Mouse (Mus musculus) hindbrain, embryonic 11.5 days (tissue): ENCODE measurements around the gene Mrrf. TPM values are rescaled to one million over a fixed set of nuclear protein-coding genes. Genes with fewer than 3 reads are reported as not detected.
A peak's percentile ranks its signal among the peaks of the same experiment; 100 is the strongest.

ENCODE experiments used
- ATAC-seq: fragments of 200-750 bp; cut with Nextera tagmentation; 2 replicates; pipeline ENCODE4 v1.8.0; 2017; ENCODE audit warnings: mild to moderate bottlenecking, moderate TSS enrichment, moderate library complexity; ENCODE audit not compliant: low FRiP score
- DNase-seq: peaks from one replicate; pipeline ENCODE4 v3.0.0-alpha.2; 2015; ENCODE audit warnings: low spot score
- H3K27ac ChIP-seq: fragments of 300-500 bp; sonication (generic); 2 replicates; pipeline ENCODE4 v1.5.1; 2014; ENCODE audit warnings: mild to moderate bottlenecking, low read depth, low read length
- H3K27me3 ChIP-seq: fragments of 300-500 bp; sonication (generic); 2 replicates; pipeline ENCODE4 v1.6.1; 2014; ENCODE audit warnings: mild to moderate bottlenecking, low read length, moderate library complexity, mixed read lengths; ENCODE audit not compliant: control insufficient read depth, insufficient read depth
- H3K36me3 ChIP-seq: fragments of 300-500 bp; sonication (generic); 2 replicates; pipeline ENCODE4 v1.6.1; 2014; ENCODE audit warnings: mild to moderate bottlenecking, low read length, moderate library complexity, mixed read lengths; ENCODE audit not compliant: control insufficient read depth, insufficient read depth
- H3K4me1 ChIP-seq: fragments of 300-500 bp; sonication (generic); replicated peaks from 2 replicates; pipeline ENCODE4 v1.6.1; 2014; ENCODE audit warnings: low read length, mixed read lengths; ENCODE audit not compliant: control insufficient read depth, insufficient read depth
- H3K4me2 ChIP-seq: fragments of 300-500 bp; sonication (generic); replicated peaks from 2 replicates; pipeline ENCODE4 v1.6.1; 2014; ENCODE audit warnings: mild to moderate bottlenecking, low read depth, low read length
- H3K4me3 ChIP-seq: fragments of 300-500 bp; sonication (generic); 2 replicates; pipeline ENCODE4 v1.5.1; 2014; ENCODE audit warnings: low read depth, low read length
- H3K9ac ChIP-seq: fragments of 300-500 bp; sonication (generic); 2 replicates; pipeline ENCODE4 v1.6.1; 2014; ENCODE audit warnings: low read depth, low read length
- H3K9me3 ChIP-seq: fragments of 300-500 bp; sonication (generic); 2 replicates; pipeline ENCODE4 v1.6.1; 2016; ENCODE audit warnings: low read length; ENCODE audit not compliant: control insufficient read depth
- WGBS: fragments of 180-500 bp; shearing (Covaris S2); extraction: QIAGEN DNeasy Blood & Tissue Kit; methylation state at CpG from one replicate; pipeline ENCODE4 v1.1.7; 2014; 5-methylcytosine and 5-hydroxymethylcytosine counted together
- polyA plus RNA-seq: library from polyadenylated mRNA; unstranded; fragments of >200 nt; fragmentation: Nextera tagmentation; extraction: Ambion mirVana; gene quantifications from 2 replicates; pipeline ENCODE4 v1.2.1, GENCODE M21; 2014

The Mrrf gene
- polyA plus RNA-seq, 1 experiment from 2014 or later, result 35.9 TPM

DNA sequence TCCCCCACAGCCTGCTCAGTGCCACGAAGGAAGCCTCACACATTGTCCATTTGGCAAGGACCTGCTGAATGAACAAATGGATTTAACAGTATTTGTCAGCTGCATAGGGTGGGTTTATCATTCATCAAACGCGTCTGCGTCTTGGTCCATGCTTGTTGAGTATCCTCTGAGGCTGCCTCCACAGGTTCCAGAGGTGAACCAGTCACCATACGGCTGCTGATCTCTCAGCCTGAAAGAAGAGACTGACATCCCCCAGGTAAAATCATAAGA, 66.4 kb downstream of the Mrrf start:
- H3K36me3 ChIP-seq, result no peaks in the 10 kb centered on the region
- WGBS, result 25% methylated on average over 5 of the region's 5 CpGs
- peak overlapping the region; percentile 36 for H3K4me3 ChIP-seq
- H3K27ac ChIP-seq, result no peak overlapping the region
- H3K9me3 ChIP-seq, result no peaks in the 10 kb centered on the region
- H3K27me3 ChIP-seq, result peaks cover 37% of the 10 kb centered on the region
- H3K9ac ChIP-seq, result peak overlapping the region; percentile 49; the same call in 1 of the 2 replicates
- peak overlapping the region; percentile 80 for H3K4me2 ChIP-seq
- 0 out of 2 replicates have a peak, but pooled peaks have one; percentile 4 for ATAC-seq
- peaks cover 6% of the 10 kb centered on the region; the same call in 1 of the 2 replicates for H3K4me1 ChIP-seq
- DNase-seq, result peak; percentile 25

DNA sequence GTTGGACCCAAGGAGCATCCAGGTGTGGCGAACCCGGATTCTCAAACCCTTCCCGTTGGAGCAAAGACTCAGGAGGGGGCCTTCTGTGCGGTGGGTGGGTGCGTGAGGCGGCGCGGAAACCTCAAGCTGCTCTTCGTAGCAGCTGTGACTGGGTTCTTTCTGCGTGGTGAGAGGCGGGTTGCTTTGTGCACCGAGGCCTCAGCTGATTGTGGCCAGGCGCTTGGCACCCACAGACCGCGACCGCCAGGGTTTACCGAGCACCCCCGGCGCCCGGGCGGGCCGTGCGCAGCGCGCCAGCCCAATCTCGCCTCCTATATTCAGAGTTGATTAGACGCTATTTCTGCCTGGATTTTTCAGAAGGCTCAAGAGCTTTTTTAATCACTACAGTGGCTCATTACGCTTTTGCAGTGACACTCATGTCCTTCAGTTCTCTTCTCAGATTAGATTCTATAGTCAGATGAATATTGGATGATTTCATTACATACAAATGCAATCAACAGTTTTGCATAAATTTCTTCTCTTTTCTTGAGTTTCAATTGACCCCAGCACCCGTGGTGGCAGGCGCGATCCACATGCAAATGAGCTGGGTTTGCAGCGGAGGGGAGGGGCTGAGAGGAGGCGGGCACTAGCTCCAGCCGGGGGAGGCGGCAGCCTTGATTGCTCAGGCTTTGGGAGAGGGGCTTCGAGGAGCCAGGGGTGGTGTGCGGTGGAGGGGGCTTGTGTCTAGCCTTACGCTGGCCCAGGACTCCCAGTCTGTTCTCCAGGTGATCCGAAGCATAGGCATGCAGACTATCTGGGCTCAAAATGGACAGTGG, 67.0 kb downstream of the Mrrf start:
- Histone ChIP-seq H3K9me3 (no peaks in the 10 kb centered on the region), H3K4me2 (peak overlapping the region; percentile 80), H3K4me1 (peaks cover 6% of the 10 kb centered on the region; the same call in 1 of the 2 replicates), H3K9ac (peak overlapping the region; percentile 49), H3K4me3 (peak overlapping the region; percentile 36), H3K27ac (no peak overlapping the region), H3K36me3 (no peaks in the 10 kb centered on the region), H3K27me3 (peaks cover 37% of the 10 kb centered on the region)
- under 1% methylated on average over 39 of the region's 39 CpGs for WGBS
- ATAC-seq (peak; percentile 78), DNase-seq (peak; percentile 55)

DNA sequence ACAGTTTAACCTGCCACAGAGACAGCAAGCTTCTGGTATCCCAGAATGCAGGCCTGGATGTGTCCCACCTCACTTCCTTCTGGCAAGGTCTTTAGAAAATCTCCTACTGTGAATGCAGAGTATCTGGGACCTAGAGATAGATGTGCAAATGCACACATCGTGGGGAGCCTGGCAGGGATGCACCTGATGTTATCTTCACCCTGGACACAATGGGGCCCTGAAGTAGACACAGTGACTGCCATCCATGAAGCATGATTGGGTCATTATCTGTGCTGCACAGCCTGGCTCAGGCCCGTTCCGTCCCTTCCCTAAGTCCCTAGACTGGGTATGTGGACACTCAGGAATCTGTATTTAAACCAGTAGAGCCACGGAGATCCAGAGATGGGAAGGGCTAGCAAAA, 68.4 kb downstream of the Mrrf start:
- H3K4me2 ChIP-seq, result no peak overlapping the region
- H3K36me3 ChIP-seq, result no peaks in the 10 kb centered on the region
- 0 out of 2 replicates have a peak, but pooled peaks cover 3% of the 10 kb centered on the region for H3K4me1 ChIP-seq
- H3K4me3 ChIP-seq, result no peak overlapping the region
- no peaks in the 10 kb centered on the region for H3K9me3 ChIP-seq
- ATAC-seq (no peak), DNase-seq (no peak)
- 60% methylated on average over 4 of the region's 4 CpGs for WGBS
- H3K9ac ChIP-seq, result no peak overlapping the region
- H3K27ac ChIP-seq, result no peak overlapping the region
- H3K27me3 ChIP-seq, result peaks cover 37% of the 10 kb centered on the region

DNA sequence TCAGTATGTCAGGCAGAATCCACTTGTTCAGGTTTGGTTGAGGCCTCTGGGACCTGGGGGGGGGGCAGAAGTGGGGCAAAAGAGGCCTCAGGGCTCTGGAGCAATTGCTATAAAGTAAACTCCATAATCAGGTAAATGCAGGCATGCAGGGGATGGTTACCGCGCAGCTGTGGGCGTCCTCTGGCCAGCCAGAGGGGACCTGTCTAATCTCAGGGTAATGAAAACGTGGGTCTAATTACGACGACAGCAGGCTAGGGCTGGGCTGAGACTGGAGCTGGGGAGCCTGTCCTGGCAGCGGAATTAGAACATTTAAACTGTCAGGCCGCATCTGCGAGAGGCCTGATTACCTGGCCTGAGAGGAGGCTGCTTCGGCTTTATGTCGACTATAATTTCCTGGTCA, 70.9 kb downstream of the Mrrf start:
- no peaks in the 10 kb centered on the region for H3K36me3 ChIP-seq
- DNase-seq (no peak), ATAC-seq (no peak)
- no peak overlapping the region for H3K9ac ChIP-seq
- H3K27ac ChIP-seq, result no peak overlapping the region
- 0 out of 2 replicates have a peak, but pooled peaks cover 3% of the 10 kb centered on the region for H3K4me1 ChIP-seq
- no peak overlapping the region for H3K4me3 ChIP-seq
- H3K27me3 ChIP-seq, result peaks cover 33% of the 10 kb centered on the region
- H3K4me2 ChIP-seq, result no peak overlapping the region
- WGBS, result 66% methylated on average over 11 of the region's 11 CpGs
- no peaks in the 10 kb centered on the region for H3K9me3 ChIP-seq

DNA sequence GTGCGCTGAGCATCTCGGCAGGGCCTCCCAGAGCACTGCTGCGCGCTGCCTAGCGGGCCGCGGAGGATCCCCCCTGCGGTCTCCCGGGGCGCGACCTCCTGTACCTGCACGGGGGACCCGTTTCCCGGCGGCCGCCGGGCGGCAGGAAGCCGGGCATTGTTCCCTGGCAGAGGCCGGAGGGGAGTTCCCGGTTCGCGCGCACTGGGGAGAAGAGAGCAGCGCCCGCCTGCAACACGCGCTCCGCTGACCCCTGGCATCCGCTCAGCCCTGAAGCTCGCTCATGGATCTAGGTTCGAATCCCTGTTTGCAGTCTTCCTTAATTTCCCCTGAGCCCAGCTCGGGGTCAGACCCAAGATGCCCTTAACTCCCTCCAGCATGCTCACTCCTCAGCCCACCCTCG, 74.6 kb downstream of the Mrrf start:
- 4% methylated on average over 25 of the region's 34 CpGs for whole genome bisulfite sequencing
- peak overlapping the region; percentile 7; the same call in 1 of the 2 replicates for H3K4me2 ChIP-seq
- H3K36me3 ChIP-seq, result no peaks in the 10 kb centered on the region
- ATAC-seq, result no peak
- 0 out of 2 replicates have a peak overlapping the region, but pooled peaks have one; percentile 27 for H3K9ac ChIP-seq
- 0 out of 2 replicates have a peak overlapping the region, but pooled peaks have one; percentile 1 for H3K4me3 ChIP-seq
- peak; percentile 36 for DNase-seq
- peaks cover 17% of the 10 kb centered on the region for H3K27me3 ChIP-seq
- H3K27ac ChIP-seq, result no peak overlapping the region
- H3K9me3 ChIP-seq, result no peaks in the 10 kb centered on the region
- H3K4me1 ChIP-seq, result no peaks in the 10 kb centered on the region

DNA sequence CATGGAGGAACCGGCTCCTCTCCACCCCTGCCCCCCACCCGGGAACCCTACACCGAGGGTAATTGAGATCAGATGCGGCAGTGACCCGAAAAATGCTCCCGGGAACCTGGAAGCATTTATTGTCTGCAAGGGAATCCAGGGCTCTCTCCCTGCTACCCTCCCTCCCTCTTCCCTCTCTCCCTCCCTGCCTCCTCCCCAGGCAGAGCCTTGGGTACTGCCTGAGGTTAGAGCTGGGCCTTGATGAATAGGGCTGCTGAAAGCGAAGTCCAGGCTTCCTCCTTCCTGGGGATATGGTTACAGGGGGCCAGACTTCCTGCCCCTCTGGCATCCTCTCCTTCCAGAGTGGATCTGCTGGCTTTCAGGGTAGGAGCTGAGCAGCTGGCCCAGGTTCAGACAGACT, 75.6 kb downstream of the Mrrf start:
- no peak overlapping the region for H3K4me2 ChIP-seq
- no peak overlapping the region for H3K27ac ChIP-seq
- no peak overlapping the region for H3K9ac ChIP-seq
- peaks cover 17% of the 10 kb centered on the region for H3K27me3 ChIP-seq
- WGBS, result 8% methylated on average over 7 of the region's 7 CpGs
- no peaks in the 10 kb centered on the region for H3K4me1 ChIP-seq
- no peaks in the 10 kb centered on the region for H3K36me3 ChIP-seq
- peak; percentile 28; the same call in 1 of the 2 replicates for ATAC-seq
- H3K9me3 ChIP-seq, result no peaks in the 10 kb centered on the region
- H3K4me3 ChIP-seq, result no peak overlapping the region
- DNase-seq, result peak; percentile 51

DNA sequence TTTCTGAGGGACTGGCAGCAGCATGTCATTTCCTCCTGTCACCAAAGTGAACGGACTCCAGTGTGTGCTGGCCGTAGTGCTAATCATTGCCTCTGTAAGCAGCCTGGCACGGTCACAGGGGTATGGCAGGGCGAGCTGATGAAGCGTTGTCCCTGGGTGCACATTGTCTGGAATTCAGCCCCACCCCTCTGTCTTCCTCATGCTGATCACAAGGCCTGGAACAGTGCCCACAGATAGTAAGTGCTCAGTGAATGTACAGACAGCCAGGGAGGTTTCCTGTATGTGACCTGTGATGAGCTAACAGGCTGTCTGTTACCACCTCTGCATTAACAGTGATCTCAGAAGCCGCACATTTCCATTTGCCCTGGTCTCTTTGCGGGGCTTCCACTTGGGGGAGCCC, 76.9 kb downstream of the Mrrf start:
- H3K9me3 ChIP-seq, result no peaks in the 10 kb centered on the region
- H3K27me3 ChIP-seq, result peaks cover 17% of the 10 kb centered on the region
- DNase-seq (no peak), ATAC-seq (no peak)
- no peak overlapping the region for H3K4me3 ChIP-seq
- no peaks in the 10 kb centered on the region for H3K36me3 ChIP-seq
- no peak overlapping the region for H3K4me2 ChIP-seq
- H3K4me1 ChIP-seq, result no peaks in the 10 kb centered on the region
- no peak overlapping the region for H3K9ac ChIP-seq
- no peak overlapping the region for H3K27ac ChIP-seq
- 58% methylated on average over 7 of the region's 7 CpGs for WGBS

DNA sequence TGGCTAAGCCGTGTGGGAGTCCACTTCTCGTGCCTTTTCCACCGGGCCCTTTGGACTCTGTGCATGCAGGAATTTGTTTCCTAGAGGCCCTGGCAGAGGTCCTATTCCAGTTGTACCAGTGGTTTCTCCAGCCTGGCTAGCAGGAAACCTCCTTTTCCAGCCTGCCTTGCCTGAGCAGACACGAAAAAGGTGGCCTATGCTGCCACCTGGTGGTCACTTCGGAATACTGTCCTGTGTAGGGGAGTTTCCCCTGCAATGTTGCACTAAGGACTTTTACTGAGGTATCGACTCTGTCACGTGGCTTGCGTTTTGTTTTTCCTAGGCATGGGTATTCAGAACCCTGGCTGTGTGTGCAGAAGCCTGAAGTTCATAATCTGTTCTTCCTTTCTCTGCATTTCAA, 77.8 kb downstream of the Mrrf start:
- Histone ChIP-seq H3K27me3 (peaks cover 17% of the 10 kb centered on the region), H3K36me3 (no peaks in the 10 kb centered on the region), H3K9ac (no peak overlapping the region), H3K4me1 (no peaks in the 10 kb centered on the region), H3K4me2 (no peak overlapping the region), H3K27ac (no peak overlapping the region), H3K4me3 (no peak overlapping the region), H3K9me3 (no peaks in the 10 kb centered on the region)
- WGBS, result 6% methylated on average over 8 of the region's 8 CpGs
- ATAC-seq (peak; percentile 73), DNase-seq (peak; percentile 92)

DNA sequence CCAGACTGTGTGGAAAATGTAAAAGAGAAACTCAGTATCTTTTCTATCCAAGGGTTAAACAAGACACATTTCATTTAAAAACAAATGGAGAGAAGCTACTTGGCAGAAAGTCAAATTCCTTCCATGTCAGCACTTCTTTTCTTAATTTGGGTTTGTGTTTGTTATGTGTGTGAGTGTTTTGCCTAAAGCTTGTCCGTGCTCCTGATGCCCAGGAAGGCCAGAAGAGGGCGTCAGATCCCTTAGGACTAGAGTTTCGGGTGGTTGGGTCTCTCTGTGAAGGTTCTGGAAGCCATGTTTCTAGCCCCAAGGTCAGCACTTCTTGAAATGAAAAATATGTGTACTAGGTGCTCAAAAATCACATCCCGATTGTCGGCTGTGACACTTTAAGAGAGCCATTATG, 78.2 kb downstream of the Mrrf start:
- Histone ChIP-seq H3K4me2 (no peak overlapping the region), H3K27me3 (peaks cover 17% of the 10 kb centered on the region), H3K36me3 (no peaks in the 10 kb centered on the region), H3K4me3 (no peak overlapping the region), H3K9me3 (no peaks in the 10 kb centered on the region), H3K4me1 (no peaks in the 10 kb centered on the region), H3K27ac (no peak overlapping the region), H3K9ac (no peak overlapping the region)
- WGBS, result 74% methylated on average over 5 of the region's 5 CpGs
- DNase-seq (peak; percentile 43), ATAC-seq (no peak)
